Mouse (Mus musculus): ENCODE results near the gene Dclk2. TPM values are rescaled to one million over a fixed set of nuclear protein-coding genes. Genes with fewer than 3 reads are reported as not detected.

The Dclk2 gene
- polyA plus RNA-seq, 1 experiment from 2014 or later, result 87.2 TPM

GRCm38 (mm10) chr3:86921181-86921975 is 726 bp upstream of the Dclk2 start:
- Histone ChIP-seq H3K27me3 (no peaks in the 10 kb centered on the region), H3K4me1 (peaks cover 29% of the 10 kb centered on the region), H3K4me3 (peak overlapping the region; percentile 91), H3K27ac (peak overlapping the region; percentile 96; the same call in 1 of the 2 replicates), H3K4me2 (peak overlapping the region; percentile 75), H3K9ac (no peak overlapping the region), H3K9me3 (replicated peaks) (no peaks in the 10 kb centered on the region), H3K36me3 (ENCODE audit: poor library complexity, severe bottlenecking) (peaks cover 13% of the 10 kb centered on the region; the same call in 1 of the 2 replicates)
- no peak for ATAC-seq
- 73% methylated on average over 18 of the region's 18 CpGs for WGBS

GRCm38 (mm10) chr3:86919641-86920342 is 860 bp downstream of the Dclk2 start:
- H3K9ac ChIP-seq, result peak overlapping the region; percentile 97
- H3K9me3 ChIP-seq (replicated peaks), result no peaks in the 10 kb centered on the region
- peak overlapping the region; percentile 91 for H3K4me3 ChIP-seq
- peak; percentile 62 for ATAC-seq
- H3K27ac ChIP-seq, result peak overlapping the region; percentile 96
- H3K4me2 ChIP-seq, result peak overlapping the region; percentile 75
- H3K4me1 ChIP-seq, result peaks cover 43% of the 10 kb centered on the region
- peaks cover 24% of the 10 kb centered on the region for H3K36me3 ChIP-seq (ENCODE audit: poor library complexity, severe bottlenecking)
- WGBS, result under 1% methylated on average over 61 of the region's 61 CpGs
- H3K27me3 ChIP-seq, result no peaks in the 10 kb centered on the region

GRCm38 (mm10) chr3:86917048-86917447 is 3.6 kb downstream of the Dclk2 start:
- H3K9ac ChIP-seq, result no peak overlapping the region
- no peaks in the 10 kb centered on the region for H3K27me3 ChIP-seq
- H3K9me3 ChIP-seq (replicated peaks), result no peaks in the 10 kb centered on the region
- no peak for ATAC-seq
- peak overlapping the region; percentile 75 for H3K4me2 ChIP-seq
- peaks cover 26% of the 10 kb centered on the region for H3K36me3 ChIP-seq (ENCODE audit: poor library complexity, severe bottlenecking)
- peaks cover 44% of the 10 kb centered on the region for H3K4me1 ChIP-seq
- peak overlapping the region; percentile 91 for H3K4me3 ChIP-seq
- no peak overlapping the region for H3K27ac ChIP-seq
- 98% methylated on average over 5 of the region's 5 CpGs for WGBS

- Histone ChIP-seq H3K9me3 (replicated peaks) (no peaks in the 10 kb centered on the region), H3K27ac (no peak overlapping the region), H3K36me3 (ENCODE audit: poor library complexity, severe bottlenecking) (peaks cover 26% of the 10 kb centered on the region), H3K4me3 (peak overlapping the region; percentile 91), H3K4me2 (peak overlapping the region; percentile 75), H3K27me3 (no peaks in the 10 kb centered on the region), H3K4me1 (peaks cover 44% of the 10 kb centered on the region), H3K9ac (no peak overlapping the region)
- WGBS, result 95% methylated on average over 4 of the region's 4 CpGs
- ATAC-seq, result no peak
Observed at GRCm38 (mm10) chr3:86916626-86917025, 4.0 kb downstream of the Dclk2 start.

GRCm38 (mm10) chr3:86915291-86915690 is 5.4 kb downstream of the Dclk2 start:
- Histone ChIP-seq H3K4me2 (peak overlapping the region; percentile 75; the same call in 1 of the 2 replicates), H3K4me1 (peaks cover 46% of the 10 kb centered on the region)
- 62% methylated on average over 13 of the region's 13 CpGs for WGBS

GRCm38 (mm10) chr3:86914316-86914715 is 6.3 kb downstream of the Dclk2 start:
- H3K27me3 ChIP-seq, result no peaks in the 10 kb centered on the region
- H3K27ac ChIP-seq, result no peak overlapping the region
- no peak overlapping the region for H3K4me3 ChIP-seq
- no peaks in the 10 kb centered on the region for H3K9me3 ChIP-seq (replicated peaks)
- ATAC-seq, result no peak
- H3K4me2 ChIP-seq, result no peak overlapping the region
- H3K36me3 ChIP-seq (ENCODE audit: poor library complexity, severe bottlenecking), result peaks cover 30% of the 10 kb centered on the region
- peaks cover 48% of the 10 kb centered on the region for H3K4me1 ChIP-seq
- no peak overlapping the region for H3K9ac ChIP-seq
- WGBS, result 70% methylated on average over 3 of the region's 3 CpGs

More at GRCm38 (mm10) chr3:86915291-86915690, 5.4 kb downstream of the Dclk2 start:
- Histone ChIP-seq H3K36me3 (ENCODE audit: poor library complexity, severe bottlenecking) (peaks cover 30% of the 10 kb centered on the region), H3K27me3 (no peaks in the 10 kb centered on the region), H3K9ac (no peak overlapping the region), H3K27ac (no peak overlapping the region), H3K4me3 (no peak overlapping the region), H3K9me3 (replicated peaks) (no peaks in the 10 kb centered on the region)
- no peak for ATAC-seq

GRCm38 (mm10) chr3:86898366-86898765 is 22.3 kb downstream of the Dclk2 start:
- 95% methylated on average over 5 of the region's 5 CpGs for WGBS

GRCm38 (mm10) chr3:86897551-86897950 is 23.1 kb downstream of the Dclk2 start:
- peaks cover 3% of the 10 kb centered on the region; the same call in 1 of the 2 replicates for H3K9me3 ChIP-seq (replicated peaks)
- H3K4me3 ChIP-seq, result no peak overlapping the region
- H3K4me1 ChIP-seq, result peaks cover 7% of the 10 kb centered on the region
- 46% methylated on average over 8 of the region's 8 CpGs for WGBS
- H3K9ac ChIP-seq, result no peak overlapping the region
- H3K27ac ChIP-seq, result no peak overlapping the region
- H3K27me3 ChIP-seq, result no peaks in the 10 kb centered on the region
- no peak overlapping the region for H3K4me2 ChIP-seq
- peaks cover 28% of the 10 kb centered on the region for H3K36me3 ChIP-seq (ENCODE audit: poor library complexity, severe bottlenecking)
- no peak for ATAC-seq

More at GRCm38 (mm10) chr3:86898366-86898765, 22.3 kb downstream of the Dclk2 start:
- Histone ChIP-seq H3K27ac (no peak overlapping the region), H3K27me3 (no peaks in the 10 kb centered on the region), H3K4me3 (no peak overlapping the region), H3K36me3 (ENCODE audit: poor library complexity, severe bottlenecking) (peaks cover 34% of the 10 kb centered on the region), H3K4me2 (no peak overlapping the region), H3K4me1 (peaks cover 7% of the 10 kb centered on the region), H3K9ac (no peak overlapping the region), H3K9me3 (replicated peaks) (peaks cover 3% of the 10 kb centered on the region; the same call in 1 of the 2 replicates)
- ATAC-seq, result no peak

- peaks cover 24% of the 10 kb centered on the region for H3K36me3 ChIP-seq (ENCODE audit: poor library complexity, severe bottlenecking)
- peaks cover 3% of the 10 kb centered on the region; the same call in 1 of the 2 replicates for H3K9me3 ChIP-seq (replicated peaks)
- H3K4me2 ChIP-seq, result no peak overlapping the region
- no peak overlapping the region for H3K9ac ChIP-seq
- no peaks in the 10 kb centered on the region for H3K27me3 ChIP-seq
- no peak overlapping the region for H3K4me3 ChIP-seq
- H3K4me1 ChIP-seq, result peaks cover 7% of the 10 kb centered on the region
- H3K27ac ChIP-seq, result no peak overlapping the region
- 84% methylated on average over 9 of the region's 9 CpGs for WGBS
- peak; percentile 72 for ATAC-seq
Observed at GRCm38 (mm10) chr3:86897066-86897465, 23.6 kb downstream of the Dclk2 start.

- 95% methylated on average over 2 of the region's 2 CpGs for WGBS
- H3K4me1 ChIP-seq, result peaks cover 10% of the 10 kb centered on the region
- H3K27ac ChIP-seq, result no peak overlapping the region
- no peak overlapping the region for H3K4me3 ChIP-seq
- H3K36me3 ChIP-seq (ENCODE audit: poor library complexity, severe bottlenecking), result peaks cover 9% of the 10 kb centered on the region; the same call in 1 of the 2 replicates
- no peak for ATAC-seq
- H3K9me3 ChIP-seq (replicated peaks), result no peaks in the 10 kb centered on the region
- H3K27me3 ChIP-seq, result no peaks in the 10 kb centered on the region
- H3K4me2 ChIP-seq, result no peak overlapping the region
- no peak overlapping the region for H3K9ac ChIP-seq
Observed at GRCm38 (mm10) chr3:86894491-86894890, 26.2 kb downstream of the Dclk2 start.

GRCm38 (mm10) chr3:86887512-86887911 is 33.1 kb downstream of the Dclk2 start:
- no peak overlapping the region for H3K4me3 ChIP-seq
- peaks cover 19% of the 10 kb centered on the region for H3K4me1 ChIP-seq
- ATAC-seq, result no peak
- H3K36me3 ChIP-seq (ENCODE audit: poor library complexity, severe bottlenecking), result peaks cover 8% of the 10 kb centered on the region
- no peak overlapping the region for H3K9ac ChIP-seq
- H3K9me3 ChIP-seq (replicated peaks), result no peaks in the 10 kb centered on the region
- H3K4me2 ChIP-seq, result no peak overlapping the region
- H3K27ac ChIP-seq, result no peak overlapping the region
- no peaks in the 10 kb centered on the region for H3K27me3 ChIP-seq

GRCm38 (mm10) chr3:86885180-86885579 is 35.5 kb downstream of the Dclk2 start:
- Histone ChIP-seq H3K4me3 (no peak overlapping the region), H3K4me1 (peaks cover 19% of the 10 kb centered on the region), H3K4me2 (no peak overlapping the region), H3K9ac (no peak overlapping the region), H3K27ac (no peak overlapping the region), H3K9me3 (replicated peaks) (no peaks in the 10 kb centered on the region), H3K36me3 (ENCODE audit: poor library complexity, severe bottlenecking) (peaks cover 8% of the 10 kb centered on the region), H3K27me3 (no peaks in the 10 kb centered on the region)
- 97% methylated on average over 5 of the region's 5 CpGs for WGBS
- no peak for ATAC-seq
